Mouse (Mus musculus): ENCODE data around the gene Sema7a. TPM values are rescaled to one million over a fixed set of nuclear protein-coding genes. Genes with fewer than 3 reads are reported as not detected.

Sema7a gene
- 0.33 TPM for polyA plus RNA-seq (2017; shearing (Covaris generic))

DNA sequence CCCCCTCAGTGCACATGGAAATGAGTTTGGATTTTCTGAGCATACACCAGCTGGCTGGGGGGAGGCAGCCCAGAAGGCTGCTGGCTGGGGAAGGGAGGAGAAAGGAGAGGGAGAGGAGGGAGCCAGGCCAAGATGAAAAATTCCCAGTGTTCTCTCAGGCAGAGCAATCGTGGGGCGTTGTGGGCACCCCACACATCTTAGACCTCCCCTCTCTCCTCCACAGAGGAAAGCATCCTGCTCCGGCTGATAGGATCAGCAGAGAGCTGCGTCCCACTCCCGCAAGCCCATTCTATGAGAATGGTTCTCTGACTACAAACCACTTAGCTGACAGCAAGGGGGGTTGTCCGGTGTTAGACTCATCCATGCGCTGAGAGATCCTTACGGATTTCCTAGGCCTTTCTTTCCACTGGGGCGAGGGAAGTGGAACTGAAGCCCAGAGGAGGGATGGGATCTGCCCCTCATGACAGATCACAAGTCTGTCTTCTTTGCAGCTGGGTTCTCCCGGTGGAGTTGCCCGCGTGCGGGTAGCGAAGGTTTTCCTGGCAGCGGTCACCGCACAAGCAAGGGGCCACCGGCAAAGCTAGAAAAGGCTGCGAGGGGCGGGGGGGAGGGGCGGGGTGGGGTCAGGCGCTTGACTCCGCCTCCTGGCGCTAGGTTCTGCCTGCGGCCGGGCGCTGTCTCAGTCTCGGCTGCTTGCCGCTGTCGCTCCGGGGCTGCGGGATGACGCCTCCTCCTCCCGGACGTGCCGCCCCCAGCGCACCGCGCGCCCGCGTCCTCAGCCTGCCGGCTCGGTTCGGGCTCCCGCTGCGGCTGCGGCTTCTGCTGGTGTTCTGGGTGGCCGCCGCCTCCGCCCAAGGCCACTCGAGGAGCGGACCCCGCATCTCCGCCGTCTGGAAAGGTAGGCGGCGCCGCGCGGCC is at the start of gene Sema7a:
Gene Sema7a, plus strand, starts transcription at position 682 of the 918 bp plus-strand sequence.

DNA sequence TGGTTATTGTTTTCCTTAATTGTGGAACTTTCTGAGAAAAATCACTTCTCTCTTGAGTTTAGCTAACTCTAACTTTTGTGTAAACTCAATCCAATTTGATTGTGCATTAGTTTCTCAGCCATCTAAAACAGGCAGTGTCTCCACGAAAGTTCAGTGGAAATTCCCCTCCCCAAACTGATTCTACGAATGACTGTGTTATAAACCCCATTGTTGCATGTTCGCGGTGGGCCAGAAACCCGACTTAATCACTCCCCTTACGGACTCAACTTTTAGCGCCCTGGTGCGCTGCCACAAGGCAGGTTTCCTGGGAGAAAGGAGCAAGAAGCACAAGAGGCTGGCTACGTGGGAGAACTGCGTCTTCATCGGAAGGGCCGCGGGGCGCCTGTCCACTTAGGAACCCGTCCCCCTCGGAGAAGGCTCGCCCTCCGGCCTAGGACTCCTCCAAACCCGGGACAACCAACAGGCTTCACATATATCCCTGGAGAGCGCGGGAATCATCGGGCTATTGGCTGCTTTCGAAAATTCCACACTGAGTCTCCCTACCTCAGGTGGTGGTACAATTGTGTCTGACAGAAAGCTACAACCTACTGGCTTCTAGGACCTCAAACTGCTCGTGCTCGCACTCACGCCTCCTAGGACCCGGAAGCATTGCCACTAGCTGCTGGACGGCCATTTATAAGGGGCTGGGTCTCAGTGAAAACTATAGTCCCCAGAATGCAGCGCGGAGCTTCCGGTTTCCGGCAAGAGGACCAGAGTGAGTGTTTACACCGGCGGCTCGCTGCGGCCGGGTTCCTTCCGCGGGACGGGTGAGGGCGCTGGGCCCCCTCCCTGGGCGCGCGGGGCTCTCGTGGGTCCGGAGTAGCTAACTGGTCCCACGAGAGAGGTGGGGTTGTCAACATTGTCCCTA is 29.4 kb upstream of the Sema7a start, which contains the start of gene Ubl7:
Gene Ubl7, plus strand, starts transcription at position 726 of the 907 bp plus-strand sequence.

DNA sequence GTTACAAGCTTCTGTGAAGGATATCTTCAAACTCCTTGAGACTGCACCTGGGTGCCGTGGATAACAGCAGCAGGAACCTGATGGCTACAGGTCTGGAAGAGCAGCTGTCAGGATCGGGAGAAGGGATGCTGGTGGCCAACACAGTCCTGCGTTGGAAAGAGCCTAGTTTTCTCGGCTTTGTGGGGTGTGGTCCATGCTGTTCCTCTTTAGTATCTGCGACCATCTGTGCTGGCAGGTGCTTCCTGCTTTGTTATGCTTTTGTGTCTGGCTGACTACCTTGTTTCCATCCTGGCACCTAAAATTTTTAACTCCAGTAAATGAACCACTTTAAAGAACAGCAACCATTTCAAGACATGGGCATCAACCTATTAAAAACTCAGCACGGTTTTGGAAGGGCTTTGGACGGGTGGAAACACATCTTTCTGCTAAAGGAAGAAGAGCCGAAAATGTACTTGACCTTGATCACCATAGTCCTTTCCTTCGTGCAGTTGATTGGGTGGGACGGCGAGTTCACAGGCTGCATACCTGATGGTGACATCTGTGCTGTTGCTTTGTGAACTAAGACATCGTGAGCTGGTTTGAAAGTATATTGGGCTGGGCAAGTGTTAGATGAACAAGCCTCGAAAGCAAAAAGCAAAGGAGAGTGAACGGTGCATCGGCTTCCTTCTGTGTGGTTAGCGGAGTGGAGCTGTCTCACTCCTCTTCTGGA is 66.0 kb downstream of the Sema7a start, which contains the start of gene Cyp11a1:
Gene Cyp11a1, plus strand, starts transcription at position 659 of the 709 bp plus-strand sequence.

Other genes with a start within 250 kb of the Sema7a start
- gene Edc3, start 231.6 kb upstream of the Sema7a start, polyA plus RNA-seq (2017; shearing (Covaris generic)), result 51.7 TPM
- gene Clk3, start 174.3 kb upstream of the Sema7a start, polyA plus RNA-seq (2017; shearing (Covaris generic)), result 150 TPM
- gene Arid3b, start 103.3 kb upstream of the Sema7a start, polyA plus RNA-seq (2017; shearing (Covaris generic)), result 56.0 TPM
- 101 TPM for gene Ubl7, start 29.1 kb upstream of the Sema7a start, polyA plus RNA-seq (2017; shearing (Covaris generic))
- gene Cyp11a1, start 66.3 kb downstream of the Sema7a start, polyA plus RNA-seq (2017; shearing (Covaris generic)), result 0.11 TPM
- gene Stra6, start 123.7 kb downstream of the Sema7a start, polyA plus RNA-seq (2017; shearing (Covaris generic)), result 3.5 TPM
- not detected for gene Ccdc33, start 178.7 kb downstream of the Sema7a start, polyA plus RNA-seq (2017; shearing (Covaris generic))